Mouse (Mus musculus) forelimb bud, embryonic 11.5 days (tissue): Measurements from ENCODE around the gene Krtap28-10.
"Not testable (repeated sequence)": the region's sequence is repeated elsewhere in the genome, so short reads cannot be mapped to it uniquely, and the experiment has no call there.

Source experiments
- DNase-seq: peaks from one replicate; pipeline ENCODE4 v3.0.0-alpha.2; 2012; ENCODE audit warnings: low read depth, low spot score

The Krtap28-10 gene

GRCm38 (mm10) chr1:83014477-83014876 is 27.8 kb downstream of the Krtap28-10 start:
- no peak for DNase-seq

- DNase-seq: no peak
These were observed 34.8 kb downstream of the Krtap28-10 start for GRCm38 (mm10) chr1:83007471-83007870.

- no peak for DNase-seq
These were observed 35.8 kb downstream of the Krtap28-10 start for GRCm38 (mm10) chr1:83006218-83007179.

- DNase-seq: not testable (repeated sequence)
These were observed 42.0 kb downstream of the Krtap28-10 start, which contains the start of gene Gm47959 for GRCm38 (mm10) chr1:83000306-83000705. Gene Gm47959, plus strand, starts transcription at chr1:83000548.

- DNase-seq: no peak
These were observed 48.3 kb downstream of the Krtap28-10 start for GRCm38 (mm10) chr1:82993947-82994346.

- no peak for DNase-seq
These were observed 50.2 kb downstream of the Krtap28-10 start for GRCm38 (mm10) chr1:82992093-82992492.

GRCm38 (mm10) chr1:82991596-82991995 is 50.7 kb downstream of the Krtap28-10 start:
- DNase-seq: no peak
